Mouse (Mus musculus) thymus, postnatal 4 days (tissue): ENCODE measurements around the gene Nhlrc4.

ENCODE experiments used
- DNase-seq: peaks from one replicate; pipeline ENCODE4 v3.0.0; 2021

Nhlrc4 gene

DNA sequence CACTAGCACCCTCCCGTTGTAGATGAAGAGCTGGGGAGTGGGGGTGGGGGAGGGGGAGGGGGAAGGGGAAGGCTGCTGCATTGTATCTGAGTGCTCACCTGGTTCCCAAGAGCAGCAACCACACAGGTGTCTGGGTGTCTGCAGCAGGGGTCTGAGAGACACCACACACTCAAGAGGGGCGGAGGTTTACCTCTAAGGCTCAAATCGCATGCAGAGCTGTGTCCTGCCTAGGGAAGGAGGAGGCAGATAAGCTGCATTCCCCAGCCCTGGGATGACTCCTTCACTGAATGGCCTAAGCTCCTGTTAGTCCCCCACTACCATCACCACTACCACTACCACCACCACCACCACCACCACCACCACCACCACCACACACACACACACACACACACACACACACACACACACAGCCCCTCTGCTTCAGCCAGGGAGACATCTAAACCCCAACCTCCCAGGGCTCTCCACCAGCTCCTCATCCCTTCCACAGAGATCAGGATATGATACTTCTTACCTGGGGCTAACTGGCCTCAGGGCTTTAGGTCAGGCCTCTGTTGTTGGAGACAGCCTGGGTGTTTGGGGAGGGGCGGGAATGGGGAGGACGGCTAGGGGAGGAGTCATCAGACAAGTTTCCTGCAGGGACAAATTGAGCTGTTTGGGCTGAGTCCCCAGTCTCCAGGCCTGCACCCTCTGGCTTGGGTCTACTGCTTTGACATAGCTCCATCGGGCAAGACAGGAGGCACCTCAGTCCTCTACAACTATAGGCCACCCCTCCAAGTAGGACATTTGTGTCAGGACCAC, at the start of gene Nhlrc4, which contains the start of gene Pigq:
Gene Nhlrc4, minus strand, starts transcription at position 596 of the 798 bp plus-strand sequence.
Gene Pigq, minus strand, starts transcription at position 571 of the 798 bp plus-strand sequence.
- DNase-seq, result no peak

DNA sequence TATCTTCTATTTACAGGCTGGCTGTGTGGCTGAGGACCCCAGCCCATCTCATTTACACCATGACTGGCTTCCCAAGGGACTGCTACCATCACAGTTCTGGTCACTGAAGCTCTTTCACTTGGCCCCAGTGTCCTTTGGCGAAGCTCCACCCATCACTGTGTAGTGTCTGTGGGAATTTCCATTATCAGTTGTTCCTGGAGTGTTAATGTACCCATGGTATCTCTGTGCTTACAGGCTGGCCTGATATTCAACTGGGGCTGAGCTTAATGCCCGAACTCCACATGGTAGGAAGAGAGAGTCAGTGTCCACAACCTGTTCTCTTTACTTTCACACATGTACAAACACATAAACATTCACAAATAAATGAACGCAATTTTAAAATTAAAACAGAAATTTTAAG, 48.7 kb upstream of the Nhlrc4 start:
- no peak for DNase-seq

DNA sequence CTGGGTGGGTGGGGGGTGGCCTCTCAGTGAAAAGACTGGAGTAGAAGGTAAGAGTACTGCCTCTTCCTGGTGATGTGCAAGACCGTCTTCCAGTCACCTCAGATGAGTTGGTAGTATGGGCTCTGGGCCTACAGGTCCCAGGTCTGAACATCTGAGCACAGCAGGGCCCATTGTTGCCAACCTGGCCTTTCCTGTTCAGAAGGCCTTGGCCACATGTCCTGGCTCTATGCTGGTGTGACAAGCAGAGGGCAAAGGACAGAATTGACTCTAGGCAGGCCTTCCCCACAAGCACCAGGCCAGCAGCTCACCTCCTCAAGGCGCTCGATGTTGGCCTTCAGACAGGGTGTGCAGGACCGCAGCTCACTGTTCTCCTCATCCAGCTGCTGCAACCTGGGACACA, 47.5 kb upstream of the Nhlrc4 start:
- no peak for DNase-seq

DNA sequence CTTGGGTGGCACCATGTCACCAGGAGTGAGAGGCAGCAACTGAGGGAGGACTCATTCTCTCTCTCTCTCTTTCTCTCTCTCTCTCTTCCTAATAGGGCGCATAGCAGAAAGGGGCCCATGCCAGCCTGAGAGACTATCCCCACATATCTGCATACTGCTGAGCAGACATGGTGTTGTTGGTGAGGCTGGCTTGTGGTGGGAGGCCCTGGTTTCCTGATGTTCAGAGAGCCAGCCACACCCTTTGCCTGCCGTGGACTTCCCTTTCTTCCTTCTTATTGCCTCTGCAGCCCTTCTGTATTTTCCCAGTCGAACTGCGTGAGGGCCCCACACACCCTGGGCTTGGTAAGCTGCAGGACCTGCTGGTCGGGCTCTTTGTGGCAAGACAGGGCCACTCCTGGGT, 45.6 kb upstream of the Nhlrc4 start:
- DNase-seq, result no peak

DNA sequence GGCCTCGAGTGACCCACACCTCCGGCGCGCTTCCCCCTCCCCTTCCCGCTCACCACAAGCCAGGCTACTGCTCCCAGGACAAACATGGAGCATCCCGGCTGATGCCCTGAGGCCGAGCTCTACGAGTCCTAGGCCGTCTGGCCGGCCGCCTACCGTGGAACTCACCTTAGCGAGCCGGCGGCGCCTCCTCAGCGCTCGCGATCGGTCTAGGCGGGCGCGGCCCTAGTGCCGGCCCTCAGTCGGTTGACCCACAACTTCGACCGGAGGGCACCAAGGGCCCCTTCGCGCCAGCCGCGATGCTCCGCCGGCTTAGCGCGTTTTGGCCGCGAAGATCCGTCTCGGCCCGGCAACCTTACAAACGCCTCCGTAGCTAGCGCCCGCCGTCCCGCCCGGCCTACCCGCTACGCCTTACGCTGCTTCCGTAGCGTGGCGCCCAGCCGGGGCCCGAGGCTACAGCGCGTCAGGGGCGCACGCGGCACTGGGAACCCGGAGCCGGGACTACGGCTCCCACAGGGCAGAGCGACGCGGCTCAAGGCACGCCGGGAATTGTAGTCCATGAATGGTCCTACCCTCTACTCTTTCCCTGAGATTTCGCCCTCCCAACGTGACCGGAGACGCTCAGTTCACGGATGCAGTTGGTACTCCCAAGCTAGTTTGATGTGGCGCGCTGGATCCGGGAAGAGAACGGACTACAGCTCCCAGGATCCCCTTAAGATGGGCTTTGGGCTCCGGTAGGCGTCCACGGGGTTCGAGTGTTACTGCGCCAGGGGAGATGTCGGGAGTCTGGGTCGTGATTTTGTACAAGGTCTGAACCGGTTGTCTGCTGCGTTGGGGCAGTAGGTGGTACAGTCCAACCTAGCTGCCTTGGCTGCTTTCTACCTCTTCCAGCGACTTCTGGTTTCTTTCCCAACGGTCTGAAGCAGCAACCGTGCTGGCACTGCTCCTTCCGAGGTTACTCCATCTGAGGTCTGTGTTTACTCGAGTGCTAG, 40.8 kb upstream of the Nhlrc4 start, which contains the start of gene Capn15:
Gene Capn15, minus strand, starts transcription at position 491 of the 989 bp plus-strand sequence.
- DNase-seq, result peak; percentile 94

DNA sequence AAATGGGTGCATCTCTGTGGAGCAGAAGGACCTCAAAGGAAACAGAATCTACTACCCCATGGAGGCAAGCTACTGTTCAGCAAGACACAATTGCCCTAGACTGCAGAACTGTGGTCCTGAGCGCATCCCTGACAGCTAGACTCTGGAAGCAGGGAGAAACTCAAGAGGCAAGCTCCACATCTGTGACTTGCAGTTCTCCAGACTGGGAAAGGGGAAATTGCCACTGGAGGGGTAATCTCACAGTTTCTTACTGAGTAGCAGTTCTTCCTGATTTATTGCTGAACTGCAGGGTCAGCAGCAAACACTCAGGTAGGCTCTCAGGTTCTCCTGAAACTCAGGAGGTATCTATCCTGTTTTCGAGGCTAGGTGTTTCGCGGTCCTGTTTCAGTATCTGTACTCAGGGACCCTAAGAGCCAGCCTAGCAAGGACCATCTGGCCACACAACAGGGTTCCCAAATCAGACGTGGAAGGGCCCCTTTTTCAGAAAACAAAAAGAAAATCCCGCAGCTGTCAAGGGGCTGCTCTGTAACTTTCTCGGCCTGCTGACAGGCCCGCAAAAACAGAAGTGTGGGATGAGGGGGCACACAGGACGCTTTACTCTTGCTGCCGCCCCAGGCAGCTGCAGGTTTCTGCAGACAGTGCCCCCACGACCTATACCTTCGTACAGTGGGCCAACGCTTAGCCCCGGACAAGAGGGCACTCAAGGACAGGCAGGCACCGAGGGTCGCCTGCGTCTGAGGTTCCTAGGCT, 40.0 kb upstream of the Nhlrc4 start:
- DNase-seq, result no peak

DNA sequence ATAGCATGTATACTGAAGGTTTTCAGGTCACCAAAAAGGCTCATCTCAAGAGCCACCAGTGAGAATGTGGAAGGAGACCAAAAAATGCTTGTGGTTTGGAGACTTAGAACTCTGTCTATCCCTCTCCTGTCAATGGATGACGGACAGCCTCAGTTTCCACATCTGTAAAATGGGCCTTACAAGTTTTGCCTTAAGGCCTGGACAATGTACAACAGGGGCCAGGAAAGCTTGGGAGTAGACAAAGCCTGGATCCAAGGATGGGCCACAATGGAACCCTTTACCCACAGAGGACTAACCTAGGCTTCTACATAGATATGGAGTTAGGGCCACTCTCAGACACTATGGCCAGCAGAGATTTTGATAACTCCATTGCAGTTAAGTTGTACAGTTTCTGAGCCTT, 39.3 kb upstream of the Nhlrc4 start:
- no peak for DNase-seq

DNA sequence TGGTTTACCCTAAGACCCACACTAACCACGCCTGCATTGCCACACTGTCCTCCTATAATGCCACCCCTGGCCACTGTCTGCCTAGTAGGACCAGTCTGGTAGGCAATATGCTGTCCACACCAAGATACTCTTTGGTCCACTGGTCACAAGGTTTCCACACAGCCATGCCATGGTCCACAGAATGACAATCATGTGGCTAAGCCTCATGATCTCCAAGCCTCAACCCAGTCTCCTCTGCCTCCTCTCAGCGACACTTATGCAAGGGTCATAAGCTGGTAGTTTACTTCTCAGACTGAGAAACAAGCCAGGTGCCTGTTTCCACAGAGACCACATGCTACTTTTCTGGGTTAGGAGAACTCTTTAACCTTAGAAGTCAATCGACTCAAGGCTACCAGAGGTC, 38.2 kb upstream of the Nhlrc4 start:
- no peak for DNase-seq

DNA sequence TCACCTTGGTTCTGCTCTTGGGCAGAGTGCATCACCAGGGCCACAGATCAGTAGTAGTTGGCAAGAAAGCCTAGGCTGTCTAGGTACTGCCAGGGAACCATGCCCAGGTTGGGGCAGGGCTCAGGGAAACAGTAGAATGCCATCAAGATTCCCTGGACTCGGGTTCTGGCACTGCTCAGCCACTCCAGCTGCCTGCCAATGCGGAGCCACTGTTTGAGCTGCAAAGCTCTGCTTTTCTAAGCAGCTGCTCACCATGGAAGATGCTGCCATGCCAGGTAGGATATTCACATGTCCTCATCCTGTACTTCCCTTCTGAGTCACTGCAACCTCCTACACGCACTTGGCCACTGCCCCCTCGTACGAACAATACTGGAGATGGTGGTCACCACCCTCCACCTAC, 36.1 kb upstream of the Nhlrc4 start:
- DNase-seq, result no peak

DNA sequence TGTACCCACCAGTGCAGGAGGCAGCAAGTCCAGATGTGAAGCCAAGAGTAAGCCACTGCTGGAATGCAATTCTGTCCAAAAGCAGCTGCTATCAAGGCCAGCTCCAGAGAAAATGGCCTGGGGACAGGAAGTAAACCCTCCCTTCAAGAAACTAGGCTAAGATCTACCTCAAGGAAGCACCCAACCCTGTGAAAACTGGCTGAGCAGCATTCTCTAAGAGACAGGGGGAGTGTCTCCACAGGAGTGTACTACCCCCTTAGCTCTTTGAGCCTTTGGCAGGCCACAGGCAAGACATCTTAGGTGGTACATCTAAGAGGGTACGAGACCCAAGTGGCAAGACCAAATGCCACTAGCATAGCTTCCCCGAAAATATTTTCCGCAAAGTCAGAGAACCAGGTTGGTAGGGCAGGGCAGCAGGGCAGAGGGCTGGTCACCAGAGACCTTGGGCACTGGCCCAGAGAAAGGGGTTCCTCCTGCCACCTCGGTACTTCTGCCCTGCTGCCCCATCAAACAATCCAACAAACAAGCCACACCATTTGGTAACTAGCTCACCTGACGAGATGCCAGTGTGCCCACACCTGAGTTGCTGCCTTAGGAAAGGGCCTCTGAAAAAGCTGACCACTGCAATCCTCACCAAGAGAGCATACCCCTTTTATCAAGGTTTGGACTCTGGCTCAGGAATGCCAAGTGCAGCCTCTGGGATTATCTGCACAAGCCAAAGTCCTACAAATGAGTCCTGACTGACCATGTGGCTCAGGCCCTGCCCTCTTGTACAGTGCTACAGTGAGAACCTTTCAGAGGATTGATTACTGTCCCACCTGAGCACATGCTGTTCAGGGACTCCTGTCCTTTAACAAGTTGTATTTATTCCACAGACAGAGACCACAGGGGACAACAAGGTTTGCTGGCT, 35.3 kb upstream of the Nhlrc4 start:
- DNase-seq, result no peak

DNA sequence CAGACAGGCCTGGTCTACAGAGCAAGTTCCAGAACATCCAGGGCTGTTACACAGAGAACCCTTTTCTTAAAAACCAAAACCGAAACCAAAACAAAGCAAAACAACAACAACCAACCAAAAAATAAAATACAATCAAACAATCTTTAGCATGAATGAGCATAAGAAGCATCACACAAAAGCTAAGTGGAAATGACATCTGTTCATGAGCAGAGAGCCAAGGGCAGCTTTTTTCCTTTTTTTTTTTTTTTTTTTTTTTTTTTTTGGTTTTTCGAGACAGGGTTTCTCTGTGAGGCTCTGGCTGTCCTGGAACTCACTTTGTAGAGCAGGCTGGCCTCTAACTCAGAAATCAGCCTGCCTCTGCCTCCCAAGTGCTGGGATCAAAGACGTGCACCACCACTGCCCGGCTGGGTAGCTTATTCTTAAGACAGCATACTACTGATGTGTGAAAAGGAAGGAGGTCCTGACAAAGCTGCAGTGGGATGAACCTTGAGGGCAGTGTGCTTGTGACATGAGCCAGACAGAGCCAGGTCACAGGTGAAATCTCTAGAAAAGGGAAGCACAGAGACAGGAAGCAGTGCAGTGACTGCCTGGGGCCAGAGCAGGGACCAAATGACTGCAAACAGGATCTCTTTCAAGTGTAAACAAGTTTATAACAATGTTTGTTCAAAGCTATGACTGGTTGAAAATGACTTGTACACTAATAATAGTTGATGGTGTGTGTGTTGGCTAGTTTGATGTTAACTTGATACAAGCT, 26.4 kb upstream of the Nhlrc4 start:
- DNase-seq, result no peak

DNA sequence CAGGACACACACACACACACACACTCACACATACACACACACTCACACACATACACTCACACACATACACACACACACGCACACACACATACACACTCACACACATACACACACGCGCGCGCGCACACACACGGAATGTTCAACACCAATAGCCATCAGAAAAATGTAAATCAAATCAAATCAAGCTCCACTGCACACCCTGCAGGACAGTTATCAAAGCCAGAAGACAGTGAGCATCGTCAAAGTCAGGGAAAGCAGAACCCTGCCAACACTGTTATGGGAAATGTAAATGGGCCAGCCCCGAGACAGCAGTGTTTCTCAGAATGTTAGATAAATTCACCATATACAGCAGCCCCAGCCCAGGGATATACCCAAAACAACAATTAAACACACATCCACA, 25.7 kb upstream of the Nhlrc4 start:
- DNase-seq, result no peak

DNA sequence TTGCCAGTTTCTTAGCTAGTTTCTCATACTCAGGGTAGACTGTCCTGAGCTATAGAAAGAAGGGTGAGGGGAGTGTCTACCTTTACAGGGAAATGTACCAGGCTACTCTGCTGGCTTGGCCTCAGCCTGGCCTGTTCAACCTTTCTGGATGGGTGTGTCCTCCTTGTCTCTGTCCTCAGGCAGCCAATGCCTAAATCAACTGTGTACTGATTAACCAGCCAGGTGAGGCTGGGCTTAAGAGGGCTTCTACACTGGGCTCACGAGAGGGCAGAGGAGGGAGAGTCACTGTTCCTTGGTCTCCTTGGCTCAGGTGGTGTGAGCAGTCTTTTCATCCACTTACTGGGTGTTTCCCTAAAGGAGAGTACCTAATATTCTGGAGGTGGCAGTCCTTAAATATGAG, 23.4 kb upstream of the Nhlrc4 start:
- no peak for DNase-seq

DNA sequence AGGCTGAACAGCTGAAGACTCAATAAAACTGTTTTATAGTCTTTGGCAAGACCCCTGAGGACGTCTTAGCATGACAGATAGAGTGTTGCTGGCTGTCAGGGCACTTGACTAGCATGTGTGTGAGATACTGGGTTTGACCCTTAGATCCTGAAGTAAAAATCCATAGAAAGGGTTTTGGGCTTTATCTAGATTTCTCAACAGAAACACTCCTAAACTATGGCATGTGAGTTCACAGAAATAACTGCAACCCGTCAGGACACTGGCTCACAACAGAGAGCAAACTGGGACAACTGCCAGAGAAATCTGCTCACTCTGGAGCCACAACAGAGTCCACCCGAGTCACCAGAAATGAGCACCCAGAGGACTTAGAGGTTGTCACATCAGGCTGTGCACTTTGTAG, 22.9 kb upstream of the Nhlrc4 start:
- no peak for DNase-seq

DNA sequence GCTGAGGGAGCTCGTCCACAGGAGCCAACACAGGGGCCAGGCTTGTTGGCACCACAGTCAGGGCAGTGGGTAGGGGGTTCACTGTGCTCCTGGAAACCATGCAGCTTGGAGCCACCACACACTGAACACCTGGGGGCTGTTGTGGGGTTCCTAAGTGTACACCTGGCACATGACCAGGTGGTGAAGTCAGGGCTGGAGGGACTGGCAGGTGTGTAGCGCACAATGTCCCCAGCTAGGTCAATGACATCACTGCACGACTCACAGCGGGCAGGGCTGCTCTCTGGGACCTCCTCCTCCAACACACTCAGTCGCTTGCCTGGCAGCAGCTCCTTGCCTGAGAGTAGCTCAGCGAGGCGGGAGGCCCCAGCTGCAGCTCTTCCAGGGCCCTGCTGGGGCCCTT, 19.5 kb upstream of the Nhlrc4 start:
- DNase-seq, result no peak

DNA sequence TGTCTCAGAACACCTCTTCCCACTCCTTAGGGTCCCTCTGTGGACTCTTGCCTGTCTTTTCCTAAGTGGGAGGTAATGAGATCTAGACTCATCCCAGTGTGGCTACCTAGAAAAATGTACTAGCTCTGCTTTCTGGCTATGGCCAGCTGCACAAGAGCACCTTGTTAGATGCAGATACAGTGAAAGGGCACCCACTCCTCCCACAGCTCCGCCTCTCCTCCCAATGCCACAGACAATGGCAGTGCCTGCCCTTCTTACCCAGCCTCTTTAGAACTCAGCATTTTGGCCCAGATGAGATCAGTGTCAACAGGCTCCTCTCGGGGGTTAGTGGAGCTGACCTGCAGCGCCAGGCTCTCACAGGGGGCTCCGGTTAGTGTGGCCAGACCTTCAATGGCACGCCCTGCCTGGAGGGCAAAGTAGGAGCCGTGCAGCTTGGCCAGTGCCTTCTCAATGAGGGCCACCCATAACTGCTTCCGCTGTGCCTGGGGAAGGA, 17.7 kb upstream of the Nhlrc4 start:
- no peak for DNase-seq

DNA sequence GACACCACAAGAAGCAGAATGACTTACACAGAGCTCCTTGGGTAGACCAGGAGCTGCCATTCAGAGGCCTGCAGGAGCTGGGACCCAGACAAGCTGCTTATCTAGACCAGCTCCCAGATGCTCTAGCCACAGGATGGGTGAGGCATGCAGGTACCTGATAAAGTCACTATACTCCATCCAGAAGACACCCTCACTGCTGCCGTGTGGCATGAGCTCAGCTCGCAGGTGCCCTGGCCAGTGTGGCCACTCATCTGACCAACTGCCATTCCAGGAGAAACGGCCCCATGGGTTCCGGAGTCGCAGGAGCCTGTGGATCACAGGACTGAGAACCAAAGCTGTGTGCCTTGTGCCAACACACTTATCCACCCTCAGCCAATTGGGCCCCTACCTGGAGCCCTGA, 16.8 kb upstream of the Nhlrc4 start:
- no peak for DNase-seq

DNA sequence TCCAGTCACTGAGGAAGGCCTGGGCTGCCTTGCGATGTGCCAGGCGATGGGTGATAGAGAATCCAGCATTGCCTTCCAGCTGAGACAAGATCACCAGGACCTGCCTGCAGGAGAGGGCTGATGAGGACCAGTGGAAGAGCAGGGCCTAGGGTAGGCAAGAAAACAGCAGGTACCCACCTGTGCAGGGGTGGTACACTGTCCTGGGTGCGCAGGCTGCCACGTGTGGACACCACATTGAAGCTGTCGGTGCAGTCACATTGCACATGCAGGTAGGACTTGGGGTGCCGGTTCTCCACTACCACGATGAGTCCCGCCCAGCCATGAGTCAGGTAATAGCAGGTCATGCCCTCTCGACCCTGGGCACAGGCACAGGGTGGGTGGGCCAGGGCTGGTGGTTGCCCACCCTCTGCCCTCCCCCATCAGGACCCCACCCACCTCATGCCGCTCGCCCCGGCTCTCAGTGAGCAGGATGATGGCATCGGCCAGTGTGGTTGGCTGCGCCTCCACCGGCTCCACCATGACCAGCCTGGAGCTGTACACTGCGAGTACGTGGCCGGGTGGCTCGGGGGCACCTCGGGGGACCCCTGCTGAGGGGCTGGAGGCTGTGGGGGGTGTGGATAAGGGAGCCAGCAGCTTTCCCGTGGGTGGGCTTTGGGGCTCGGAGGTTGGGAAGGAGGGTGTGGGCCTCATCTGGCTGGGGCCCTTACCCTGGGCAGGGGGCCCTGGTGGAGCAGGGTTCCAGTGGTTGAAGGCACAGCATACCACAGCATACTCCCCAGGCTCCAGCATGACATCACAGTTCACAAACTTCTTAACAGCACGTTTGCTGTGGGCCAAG, 15.1 kb upstream of the Nhlrc4 start:
- DNase-seq, result no peak

DNA sequence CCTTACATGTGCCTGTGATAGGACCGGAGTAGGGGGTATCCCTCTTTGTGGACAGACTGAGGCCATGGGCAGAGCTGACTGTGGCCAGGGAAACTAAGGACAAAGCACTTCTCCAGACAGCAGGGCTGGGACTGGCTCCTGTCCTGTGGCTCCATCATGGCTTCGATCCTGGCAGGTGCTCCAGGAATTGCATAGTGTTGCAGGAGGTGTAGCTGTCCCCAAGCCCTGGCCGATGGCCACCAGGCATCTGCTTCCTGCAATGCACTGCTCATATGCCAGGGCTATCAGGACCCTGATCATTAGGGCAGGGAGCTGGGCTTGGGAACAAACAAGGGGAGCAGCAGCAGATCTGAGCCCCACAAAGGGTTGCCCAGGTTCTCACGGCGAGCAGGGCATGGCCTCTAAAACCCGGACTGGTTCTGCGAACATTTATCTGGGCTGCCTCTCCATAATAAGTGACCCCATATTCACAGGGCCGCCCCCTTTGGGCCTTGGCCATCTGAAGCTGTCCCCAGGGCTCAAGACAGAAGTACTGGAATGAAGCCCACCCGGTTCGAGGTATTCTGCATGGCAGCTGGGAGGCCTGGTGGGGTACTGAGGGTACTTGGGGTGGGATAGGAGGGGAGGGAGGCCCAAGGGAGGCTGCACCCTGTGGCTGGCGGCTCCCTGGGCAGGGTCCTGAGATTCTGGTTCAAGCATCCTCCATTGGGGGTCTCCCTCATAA, 14.2 kb upstream of the Nhlrc4 start:
- no peak for DNase-seq
